Mouse (Mus musculus) myocyte (in vitro differentiated cells): Measurements from ENCODE around the gene Crebl2. TPM values are rescaled to one million over a fixed set of nuclear protein-coding genes. Genes with fewer than 3 reads are reported as not detected.
A peak's percentile ranks its signal among the peaks of the same experiment; 100 is the strongest.

ENCODE experiments used
- H3K27me3 ChIP-seq: one replicate; pipeline ENCODE4 v1.6.1; 2011; ENCODE audit not compliant: control insufficient read depth, insufficient read depth, insufficient read length
- H3K36me3 ChIP-seq: one replicate; pipeline ENCODE4 v1.6.1; 2011; ENCODE audit not compliant: control insufficient read depth, insufficient read depth
- H3K4me2 ChIP-seq: one replicate; pipeline ENCODE4 v1.6.1; 2011; ENCODE audit warnings: low read depth, control low read depth
- H3K4me3 ChIP-seq: one replicate; pipeline ENCODE4 v1.5.1; 2011; ENCODE audit warnings: mild to moderate bottlenecking, control low read depth, moderate library complexity
- H3K79me2 ChIP-seq: one replicate; pipeline ENCODE4 v1.6.1; 2011; ENCODE audit not compliant: control insufficient read depth, insufficient read depth
- H3ac ChIP-seq: one replicate; pipeline ENCODE4 v1.6.1; 2011; ENCODE audit not compliant: control insufficient read depth, insufficient read length
- CEBPB ChIP-seq: IDR thresholded peaks from 2 replicates; pipeline ENCODE4 v1.6.1; 2011; ENCODE audit warnings: mild to moderate bottlenecking, moderate library complexity; ENCODE audit not compliant: poor library complexity, insufficient read depth, severe bottlenecking
- E2F4 ChIP-seq: IDR thresholded peaks from one replicate; pipeline ENCODE4 v1.6.1; 2011; ENCODE audit warnings: mild to moderate bottlenecking, control low read depth, moderate library complexity; ENCODE audit not compliant: insufficient read depth
- MAX ChIP-seq: IDR thresholded peaks from one replicate; pipeline ENCODE4 v1.6.1; 2011; ENCODE audit warnings: low read depth, mild to moderate bottlenecking, control low read depth
- MYOD1 ChIP-seq, 3 experiments: IDR thresholded peaks; one replicate each; pipeline ENCODE4 v1.6.1; 2011; ENCODE audit warnings: control low read depth in 2 of 3, low read depth in 2 of 3, mild to moderate bottlenecking in 2 of 3, moderate library complexity in 1 of 3; ENCODE audit not compliant: insufficient read length in 2 of 3, control insufficient read depth in 1 of 3
- MYOG ChIP-seq, 3 experiments: IDR thresholded peaks; one replicate each; pipeline ENCODE4 v1.6.1; 2011; ENCODE audit warnings: control low read depth in 2 of 3, low read depth in 2 of 3, mild to moderate bottlenecking in 2 of 3; ENCODE audit not compliant: insufficient read length in 2 of 3, control insufficient read depth in 1 of 3, insufficient read depth in 1 of 3
- POLR2A ChIP-seq: IDR thresholded peaks from one replicate; pipeline ENCODE4 v1.6.1; 2011; ENCODE audit warnings: low read depth, mild to moderate bottlenecking, control low read depth, moderate library complexity; ENCODE audit not compliant: insufficient read length
- POLR2AphosphoS2 ChIP-seq: IDR thresholded peaks from one replicate; pipeline ENCODE4 v1.6.1; 2011; ENCODE audit warnings: low read depth, control low read depth; ENCODE audit not compliant: insufficient read length
- REST ChIP-seq: IDR thresholded peaks from one replicate; pipeline ENCODE4 v1.6.1; 2011; ENCODE audit warnings: mild to moderate bottlenecking, control low read depth, moderate library complexity; ENCODE audit not compliant: insufficient read depth, insufficient read length
- SRF ChIP-seq: IDR thresholded peaks from one replicate; pipeline ENCODE4 v1.6.1; 2011; ENCODE audit warnings: low read depth; ENCODE audit not compliant: control insufficient read depth, insufficient read length
- TCF12 ChIP-seq: IDR thresholded peaks from one replicate; pipeline ENCODE4 v1.6.1; 2011; ENCODE audit warnings: mild to moderate bottlenecking, control low read depth; ENCODE audit not compliant: poor library complexity, insufficient read depth, severe bottlenecking
- TCF3 ChIP-seq: IDR thresholded peaks from one replicate; pipeline ENCODE4 v1.6.1; 2011; ENCODE audit warnings: low read depth, control low read depth; ENCODE audit not compliant: insufficient read length
- USF1 ChIP-seq: IDR thresholded peaks from one replicate; pipeline ENCODE4 v1.6.1; 2011; ENCODE audit warnings: low read depth, mild to moderate bottlenecking, control low read depth, moderate library complexity
- polyA plus RNA-seq: library from polyadenylated mRNA; unstranded; fragments of >200 nt; fragmentation: generic; extraction: Trizol; gene quantifications from one replicate; pipeline ENCODE4 v1.2.1, GENCODE M21; 2012; ENCODE audit warnings: missing spikeins

Crebl2 gene
- polyA plus RNA-seq, 1 experiment: 1.5 TPM

- H3K36me3 ChIP-seq: no peaks in the 10 kb centered on the region
- H3K79me2 ChIP-seq: peaks cover 27% of the 10 kb centered on the region
- peak overlapping the region; percentile 47 for H3K4me2 ChIP-seq
- no peak overlapping the region for H3K4me3 ChIP-seq
- no peak for TF ChIP-seq SRF
- no peak for TF ChIP-seq MYOD1 (IDR thresholded peaks at IDR 0.05; ENCODE audit: control insufficient read depth in 1 of 3, insufficient read length in 2 of 3, low read depth in 2 of 3)
- no peak for TF ChIP-seq REST
- TF ChIP-seq POLR2AphosphoS2: no peak
- TF ChIP-seq TCF12: no peak
- no peak for TF ChIP-seq TCF3
- TF ChIP-seq E2F4: no peak
- no peak for TF ChIP-seq CEBPB
- TF ChIP-seq MYOG (IDR thresholded peaks at IDR 0.05; ENCODE audit: control insufficient read depth in 1 of 3, insufficient read depth in 1 of 3, insufficient read length in 2 of 3, low read depth in 2 of 3): no peak
- no peak for TF ChIP-seq USF1
- TF ChIP-seq POLR2A: no peak
- no peak for TF ChIP-seq MAX
- H3K27me3 ChIP-seq: no peaks in the 10 kb centered on the region
- H3ac ChIP-seq: no peak overlapping the region
These were observed 35.9 kb upstream of the Crebl2 start for GRCm38 (mm10) chr6:134793911-134794520.

DNA sequence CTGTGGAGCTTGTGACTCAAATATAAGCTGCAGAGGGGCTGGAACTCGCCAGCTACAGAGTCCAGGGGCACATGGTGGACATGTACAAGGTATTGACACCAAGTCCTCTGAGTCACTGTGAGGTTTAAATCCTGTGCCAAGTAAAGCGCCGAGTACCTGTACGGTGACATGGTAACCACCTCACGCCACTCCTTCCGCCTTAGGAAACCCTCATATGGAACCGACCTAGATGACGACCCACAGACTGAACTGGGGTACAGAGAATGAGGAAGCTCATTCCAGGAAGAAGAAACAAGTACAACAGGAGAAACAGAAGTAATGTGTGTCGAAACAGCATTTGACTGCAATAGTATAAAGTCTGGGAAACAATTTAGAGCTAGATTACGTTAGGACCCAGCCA is 33.7 kb upstream of the Crebl2 start:
- Histone ChIP-seq H3K27me3 (no peaks in the 10 kb centered on the region), H3K36me3 (no peaks in the 10 kb centered on the region), H3K79me2 (peaks cover 5% of the 10 kb centered on the region), H3ac (no peak overlapping the region), H3K4me2 (no peak overlapping the region), H3K4me3 (no peak overlapping the region)
- TF ChIP-seq TCF12 (no peak), MYOG (IDR thresholded peaks at IDR 0.05; ENCODE audit: control insufficient read depth in 1 of 3, insufficient read depth in 1 of 3, insufficient read length in 2 of 3, low read depth in 2 of 3) (no peak), POLR2AphosphoS2 (no peak), USF1 (no peak), SRF (no peak), TCF3 (no peak), MYOD1 (IDR thresholded peaks at IDR 0.05; ENCODE audit: control insufficient read depth in 1 of 3, insufficient read length in 2 of 3, low read depth in 2 of 3) (no peak), REST (no peak)

- Histone ChIP-seq H3K4me3 (no peak overlapping the region), H3K27me3 (no peaks in the 10 kb centered on the region), H3ac (no peak overlapping the region), H3K4me2 (no peak overlapping the region), H3K79me2 (no peaks in the 10 kb centered on the region), H3K36me3 (no peaks in the 10 kb centered on the region)
- TF ChIP-seq POLR2AphosphoS2: no peak
- TF ChIP-seq USF1: no peak
- no peak for TF ChIP-seq MAX
- no peak for TF ChIP-seq POLR2A
- TF ChIP-seq TCF12: no peak
- TF ChIP-seq REST: no peak
- TF ChIP-seq E2F4: no peak
- TF ChIP-seq CEBPB: no peak
- no peak for TF ChIP-seq SRF
- no peak for TF ChIP-seq MYOD1 (IDR thresholded peaks at IDR 0.05; ENCODE audit: control insufficient read depth in 1 of 3, insufficient read length in 2 of 3, low read depth in 2 of 3)
- TF ChIP-seq TCF3: no peak
- no peak for TF ChIP-seq MYOG (IDR thresholded peaks at IDR 0.05; ENCODE audit: control insufficient read depth in 1 of 3, insufficient read depth in 1 of 3, insufficient read length in 2 of 3, low read depth in 2 of 3)
These were observed 28.5 kb upstream of the Crebl2 start for GRCm38 (mm10) chr6:134801483-134801882.

- Histone ChIP-seq H3K27me3 (no peaks in the 10 kb centered on the region), H3K4me2 (no peak overlapping the region), H3K4me3 (no peak overlapping the region), H3ac (no peak overlapping the region), H3K36me3 (no peaks in the 10 kb centered on the region), H3K79me2 (no peaks in the 10 kb centered on the region)
- TF ChIP-seq MAX (no peak), E2F4 (no peak), TCF3 (no peak), POLR2AphosphoS2 (no peak), REST (no peak), MYOD1 (IDR thresholded peaks at IDR 0.05; ENCODE audit: control insufficient read depth in 1 of 3, insufficient read length in 2 of 3, low read depth in 2 of 3) (no peak), USF1 (no peak), TCF12 (no peak), SRF (no peak)
These were observed 27.3 kb upstream of the Crebl2 start for GRCm38 (mm10) chr6:134802641-134803043.

- H3K79me2 ChIP-seq: no peaks in the 10 kb centered on the region
These were observed 25.1 kb upstream of the Crebl2 start for GRCm38 (mm10) chr6:134804736-134805277.

More at GRCm38 (mm10) chr6:134804736-134805277, 25.1 kb upstream of the Crebl2 start:
- Histone ChIP-seq H3K4me2 (no peak overlapping the region), H3ac (no peak overlapping the region), H3K36me3 (no peaks in the 10 kb centered on the region), H3K27me3 (no peaks in the 10 kb centered on the region), H3K4me3 (no peak overlapping the region)
- no peak for TF ChIP-seq MYOG (IDR thresholded peaks at IDR 0.05; ENCODE audit: control insufficient read depth in 1 of 3, insufficient read depth in 1 of 3, insufficient read length in 2 of 3, low read depth in 2 of 3)
- TF ChIP-seq REST: no peak
- TF ChIP-seq CEBPB: no peak
